Mouse (Mus musculus): ENCODE results near the gene Hdac9.

Hdac9 gene

DNA sequence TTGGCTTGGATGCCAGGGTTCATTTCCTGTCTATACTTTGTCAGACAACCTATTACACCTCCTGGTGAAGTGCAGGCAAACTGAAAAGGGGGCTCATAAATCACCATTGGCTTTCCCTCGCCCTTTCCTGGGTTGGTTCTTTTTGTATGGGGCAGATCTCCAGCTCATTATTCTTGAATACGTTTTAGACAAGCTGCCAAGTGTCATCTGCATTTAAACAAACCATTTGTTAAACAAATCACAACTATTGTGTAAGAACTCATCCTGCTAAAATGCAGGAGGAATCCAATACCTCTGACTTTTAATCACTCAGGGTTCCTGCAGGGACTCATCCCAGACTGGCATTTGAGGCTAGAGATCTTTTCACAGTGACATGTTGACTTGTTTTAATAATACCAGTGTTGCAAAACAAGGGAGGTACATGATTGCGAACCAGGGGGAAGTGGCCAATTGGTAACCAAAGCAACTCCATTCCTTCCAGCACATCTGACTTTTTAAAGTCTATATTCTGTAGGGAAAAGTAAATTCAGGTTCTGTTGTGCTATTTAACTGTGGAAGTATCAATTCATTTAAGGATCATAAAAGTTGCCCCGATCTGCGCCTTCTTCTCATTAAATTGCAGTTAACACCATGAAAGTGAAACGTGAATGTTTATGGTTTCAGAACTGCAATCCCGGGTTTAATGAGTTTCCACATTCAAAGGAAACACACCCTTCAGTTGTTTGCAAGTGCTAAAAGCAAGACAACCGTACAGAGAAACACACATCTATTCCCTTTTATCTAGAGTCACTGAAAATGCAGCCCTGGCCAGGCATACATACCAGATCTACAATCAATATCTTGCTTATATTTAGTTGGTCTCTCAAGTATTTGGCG is 696.6 kb downstream of the Hdac9 start:
- peak; percentile 17 for DNase-seq (ENCODE audit: low spot score)

DNA sequence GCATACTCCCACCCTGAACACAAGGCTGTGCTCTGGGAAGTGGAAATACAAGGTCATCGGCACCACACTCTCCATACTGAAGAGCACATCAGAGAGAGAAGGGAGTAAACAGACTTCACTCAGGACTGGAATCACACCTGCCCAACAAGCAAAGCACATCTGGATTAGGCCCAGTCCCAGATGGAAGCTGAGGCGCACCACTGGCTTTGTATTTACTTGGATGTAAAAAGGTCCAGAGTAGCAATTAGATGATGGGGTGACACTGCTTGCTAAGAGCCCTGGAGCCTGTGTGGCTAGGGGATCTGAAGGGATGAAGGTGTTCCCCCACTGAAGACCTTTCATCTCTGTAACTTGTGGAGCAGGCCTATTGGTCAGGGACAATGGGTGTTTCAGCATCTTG is 698.3 kb downstream of the Hdac9 start:
- no peak for DNase-seq (ENCODE audit: low spot score)

DNA sequence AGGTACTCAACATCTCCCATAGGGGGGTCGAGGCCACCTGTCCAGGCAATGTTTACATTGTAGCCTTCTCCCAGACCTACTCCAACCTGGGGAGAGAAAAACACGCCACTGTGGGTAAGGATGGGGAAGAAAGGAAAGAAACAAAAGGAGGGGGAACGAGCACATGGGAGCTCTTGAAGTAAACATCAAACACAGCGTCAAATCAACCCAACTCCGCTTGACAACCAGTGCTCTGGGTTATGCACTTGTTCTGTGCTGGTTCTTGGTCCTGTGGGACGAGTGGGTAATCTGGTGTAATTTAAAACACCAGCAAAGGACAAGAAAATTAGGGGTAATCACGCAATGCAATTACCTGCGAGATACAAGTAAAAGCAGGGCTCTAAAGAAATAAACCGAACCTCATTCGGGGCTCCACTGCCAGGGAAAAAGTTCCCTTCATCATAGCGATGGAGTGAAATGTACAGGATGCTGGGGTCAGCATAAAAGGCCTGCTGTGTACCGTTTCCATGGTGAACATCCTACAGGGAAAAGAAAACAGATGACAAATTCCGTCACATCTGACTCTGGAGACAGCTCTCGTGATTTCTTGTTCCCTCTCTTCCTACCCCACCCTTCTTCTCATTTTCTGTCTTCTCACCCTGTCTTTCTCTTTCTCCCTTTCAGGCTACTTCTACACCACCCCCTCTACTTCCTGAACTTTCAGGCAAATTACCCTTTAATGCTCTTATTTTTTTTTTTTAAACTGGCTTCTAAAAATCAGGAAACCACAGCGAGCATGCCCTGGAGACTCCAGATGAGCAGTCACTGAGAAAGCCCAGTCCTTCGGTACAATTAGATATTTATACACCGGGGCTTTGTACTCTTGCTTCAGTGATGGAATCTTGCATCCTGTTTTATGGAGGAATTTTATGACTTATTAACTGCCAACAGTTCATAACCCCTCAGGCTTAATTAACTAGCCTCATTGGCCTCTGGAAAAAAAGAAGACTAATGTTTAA is 701.6 kb downstream of the Hdac9 start:
- DNase-seq (ENCODE audit: low spot score): peak; percentile 45

DNA sequence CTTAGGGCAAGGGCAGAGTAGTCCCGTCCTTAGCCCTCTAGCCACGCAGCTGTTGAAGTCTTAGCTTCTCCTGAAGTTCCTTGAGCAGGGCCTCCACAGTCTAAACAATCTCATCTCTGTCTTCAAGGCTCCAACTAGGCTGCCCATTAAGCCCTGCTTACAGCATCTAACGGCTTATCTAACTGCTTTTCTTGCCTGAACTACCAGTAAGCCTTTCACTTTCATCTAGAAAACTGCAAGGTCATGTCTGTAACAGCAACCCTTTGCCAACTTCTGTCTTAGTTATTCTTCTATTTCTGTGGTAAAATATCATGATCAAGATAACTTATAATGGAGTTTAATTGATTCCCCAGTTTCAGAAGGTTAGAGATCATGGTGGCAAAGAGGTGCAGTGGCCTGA is 704.7 kb downstream of the Hdac9 start:
- no peak for DNase-seq (ENCODE audit: low spot score)

DNA sequence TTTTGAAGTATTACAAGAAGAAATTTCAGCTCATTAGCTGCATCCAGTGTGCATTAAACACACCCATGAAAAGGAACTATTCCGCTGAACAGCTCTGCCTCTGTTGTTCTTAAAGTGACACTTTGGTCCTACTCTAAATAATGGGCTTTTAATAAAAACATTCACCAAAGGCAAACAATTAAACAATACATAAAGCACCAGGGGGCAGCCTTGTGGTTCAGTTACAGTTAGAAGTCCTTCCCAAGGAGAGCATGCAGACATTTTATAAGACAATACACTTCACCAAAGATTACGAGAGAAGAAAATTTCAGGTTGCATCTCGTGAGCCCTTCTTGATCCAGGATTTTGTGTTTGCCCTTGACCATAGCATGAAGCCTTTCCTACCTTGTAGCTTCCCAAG is 715.4 kb downstream of the Hdac9 start:
- peak; percentile 60 for DNase-seq (ENCODE audit: low spot score)

GRCm38 (mm10) chr12:34200030-34200446 is 716.9 kb downstream of the Hdac9 start:
- DNase-seq (ENCODE audit: low spot score): peak; percentile 87

- no peak for DNase-seq (ENCODE audit: low spot score)
Measured at GRCm38 (mm10) chr12:34195155-34195828, 721.6 kb downstream of the Hdac9 start.

GRCm38 (mm10) chr12:34194116-34194515 is 722.8 kb downstream of the Hdac9 start:
- no peak for DNase-seq (ENCODE audit: low spot score)

- DNase-seq (ENCODE audit: low spot score): no peak
Measured at GRCm38 (mm10) chr12:34191246-34191645, 725.6 kb downstream of the Hdac9 start.

DNA sequence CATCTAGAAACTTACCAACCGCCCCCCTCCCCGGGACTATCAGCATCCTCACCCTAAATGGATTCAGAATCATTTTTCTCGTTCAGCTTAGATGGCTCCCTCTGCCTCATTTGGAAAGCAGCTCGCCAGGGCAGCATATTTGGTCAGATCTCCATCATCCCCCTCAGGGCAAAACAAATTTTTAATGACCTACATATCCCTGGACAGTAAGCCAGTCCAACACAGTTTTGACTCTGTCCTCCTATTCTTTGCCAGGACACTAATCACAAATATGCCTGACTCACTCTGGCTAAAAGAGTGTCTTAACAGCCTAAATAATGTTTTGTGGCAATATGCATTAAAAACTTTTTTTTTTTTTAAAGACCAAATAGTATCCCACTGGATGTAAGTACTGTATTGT is 738.0 kb downstream of the Hdac9 start:
- DNase-seq (ENCODE audit: low spot score): no peak

DNA sequence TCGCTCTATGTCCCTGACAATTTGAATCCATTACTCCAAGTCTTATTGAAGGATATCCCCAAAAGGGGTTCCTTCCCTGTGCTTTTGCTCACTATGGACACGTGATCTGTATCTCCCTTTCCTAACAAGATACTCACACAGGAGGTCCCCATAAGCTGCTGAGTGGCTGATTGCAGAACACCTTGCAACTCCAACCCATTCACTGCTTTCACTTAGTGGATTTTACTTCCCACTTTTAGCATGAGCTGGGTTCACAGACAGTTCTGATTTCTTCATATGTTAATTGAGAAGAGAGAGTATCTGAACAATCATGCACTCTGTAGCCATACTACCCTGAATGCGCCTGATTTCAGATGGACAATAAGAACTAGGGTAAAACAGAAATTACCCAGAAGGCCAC is 740.1 kb downstream of the Hdac9 start:
- DNase-seq (ENCODE audit: low spot score): no peak

DNA sequence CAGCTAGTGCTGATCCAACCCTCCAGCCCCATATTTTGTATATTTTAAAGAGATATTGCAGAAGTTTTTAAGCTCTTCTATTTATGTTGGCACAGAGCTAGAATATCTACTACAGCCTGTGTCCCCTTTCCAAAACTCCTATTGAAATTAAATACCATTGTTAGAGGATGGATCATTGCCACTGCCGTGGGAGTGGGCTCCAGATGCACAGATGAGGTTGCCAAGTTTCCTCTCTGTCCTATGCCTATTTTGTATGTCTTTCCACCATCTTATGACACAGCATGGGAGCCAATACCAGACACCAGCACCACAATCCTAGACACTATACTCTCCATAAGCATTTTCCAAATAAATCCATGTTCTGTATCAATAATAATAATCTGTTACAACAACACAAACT is 743.9 kb downstream of the Hdac9 start:
- no peak for DNase-seq (ENCODE audit: low spot score)

GRCm38 (mm10) chr12:34170601-34171000 is 746.3 kb downstream of the Hdac9 start:
- DNase-seq (ENCODE audit: low spot score): no peak

- no peak for DNase-seq (ENCODE audit: low spot score)
Measured at GRCm38 (mm10) chr12:34165674-34166073, 751.2 kb downstream of the Hdac9 start.

DNA sequence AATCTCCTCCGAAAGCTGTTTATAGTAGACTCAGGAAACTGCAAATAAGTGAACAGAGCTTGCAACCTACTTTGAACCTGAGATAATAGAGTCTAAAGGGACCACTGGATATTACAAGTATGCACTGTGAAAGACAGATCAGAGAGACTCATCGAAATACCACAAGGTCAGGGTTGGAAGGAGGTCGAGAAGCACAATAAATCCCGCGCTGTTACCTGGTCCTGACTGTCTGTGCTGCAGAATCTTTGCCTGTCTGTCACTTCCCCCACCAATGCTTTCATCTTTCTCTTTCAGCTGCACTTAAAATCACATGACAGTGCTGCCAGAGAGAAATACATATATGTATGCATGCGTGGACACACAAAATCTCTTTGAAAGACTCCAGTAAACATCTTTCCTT is 760.6 kb downstream of the Hdac9 start:
- no peak for DNase-seq (ENCODE audit: low spot score)

DNA sequence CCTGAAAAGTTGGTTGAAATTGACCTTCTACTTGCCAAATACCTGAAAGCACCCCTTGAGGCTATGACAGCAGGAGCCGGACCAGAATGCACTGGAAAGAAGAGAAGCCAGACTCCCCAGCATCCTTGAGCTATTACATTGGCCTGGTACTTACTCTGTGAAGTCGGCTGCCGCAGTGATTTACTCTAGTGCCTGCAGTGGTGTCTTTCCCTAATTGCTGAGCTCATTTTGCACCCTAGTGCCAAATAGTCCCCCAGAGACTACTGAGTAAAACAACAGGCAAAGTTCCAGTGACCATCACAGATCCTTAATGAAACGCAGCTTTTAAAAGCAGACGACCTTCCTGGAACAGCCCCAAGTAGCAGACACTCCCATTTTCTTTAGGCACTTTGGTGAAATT is 761.2 kb downstream of the Hdac9 start:
- DNase-seq (ENCODE audit: low spot score): peak; percentile 91

- peak; percentile 16 for DNase-seq (ENCODE audit: low spot score)
Measured at GRCm38 (mm10) chr12:34154757-34155156, 762.1 kb downstream of the Hdac9 start.

DNA sequence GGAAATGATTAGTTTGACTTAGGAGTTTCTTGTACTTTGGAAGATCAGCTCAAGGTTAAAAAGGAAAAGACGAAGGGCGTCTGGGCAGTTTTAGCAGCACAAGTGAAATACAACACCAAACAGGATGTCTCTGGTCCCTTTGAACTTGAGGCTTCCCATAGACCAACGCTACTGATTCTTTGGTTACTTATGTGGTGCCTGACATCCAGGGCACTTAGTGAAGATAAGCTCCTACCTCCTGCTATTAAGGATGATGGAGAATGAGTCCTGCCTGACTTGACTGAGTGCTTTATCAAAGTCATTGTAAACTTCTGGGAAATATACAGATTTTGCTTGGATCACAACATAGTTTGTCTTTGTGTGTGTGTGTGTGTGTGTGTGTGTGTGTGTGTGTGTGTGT is 765.6 kb downstream of the Hdac9 start:
- no peak for DNase-seq (ENCODE audit: low spot score)

- no peak for DNase-seq (ENCODE audit: low spot score)
Measured at GRCm38 (mm10) chr12:34142743-34143142, 774.2 kb downstream of the Hdac9 start.

GRCm38 (mm10) chr12:34113336-34113735 is 803.6 kb downstream of the Hdac9 start:
- no peak for DNase-seq (ENCODE audit: low spot score)

DNA sequence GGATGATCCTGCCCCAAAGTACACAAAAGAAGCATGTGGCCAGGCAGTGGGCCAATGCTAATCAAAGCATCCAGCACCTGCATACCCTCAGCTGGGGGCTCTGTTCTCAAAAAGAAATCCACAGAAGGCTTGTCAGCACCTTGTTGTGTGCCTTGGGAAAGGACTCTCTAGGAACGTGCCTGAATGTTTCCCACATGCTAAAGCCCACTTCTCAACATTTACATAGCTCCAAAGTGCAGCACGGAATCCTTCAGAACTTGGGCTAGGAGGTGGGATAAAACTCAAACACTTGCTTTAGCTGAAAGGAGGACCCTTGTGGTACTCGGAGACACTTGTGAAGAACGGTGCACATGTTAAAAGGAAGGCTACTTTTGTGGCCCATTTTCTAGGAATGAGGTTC is 823.9 kb downstream of the Hdac9 start:
- DNase-seq (ENCODE audit: low spot score): no peak

- DNase-seq (ENCODE audit: low spot score): no peak
Measured at GRCm38 (mm10) chr12:34091851-34092250, 825.0 kb downstream of the Hdac9 start.

All from MN1 (cell line).